Comparison of ENCODE assay signal across 7 mouse cellular contexts in the genomic region with DNA sequence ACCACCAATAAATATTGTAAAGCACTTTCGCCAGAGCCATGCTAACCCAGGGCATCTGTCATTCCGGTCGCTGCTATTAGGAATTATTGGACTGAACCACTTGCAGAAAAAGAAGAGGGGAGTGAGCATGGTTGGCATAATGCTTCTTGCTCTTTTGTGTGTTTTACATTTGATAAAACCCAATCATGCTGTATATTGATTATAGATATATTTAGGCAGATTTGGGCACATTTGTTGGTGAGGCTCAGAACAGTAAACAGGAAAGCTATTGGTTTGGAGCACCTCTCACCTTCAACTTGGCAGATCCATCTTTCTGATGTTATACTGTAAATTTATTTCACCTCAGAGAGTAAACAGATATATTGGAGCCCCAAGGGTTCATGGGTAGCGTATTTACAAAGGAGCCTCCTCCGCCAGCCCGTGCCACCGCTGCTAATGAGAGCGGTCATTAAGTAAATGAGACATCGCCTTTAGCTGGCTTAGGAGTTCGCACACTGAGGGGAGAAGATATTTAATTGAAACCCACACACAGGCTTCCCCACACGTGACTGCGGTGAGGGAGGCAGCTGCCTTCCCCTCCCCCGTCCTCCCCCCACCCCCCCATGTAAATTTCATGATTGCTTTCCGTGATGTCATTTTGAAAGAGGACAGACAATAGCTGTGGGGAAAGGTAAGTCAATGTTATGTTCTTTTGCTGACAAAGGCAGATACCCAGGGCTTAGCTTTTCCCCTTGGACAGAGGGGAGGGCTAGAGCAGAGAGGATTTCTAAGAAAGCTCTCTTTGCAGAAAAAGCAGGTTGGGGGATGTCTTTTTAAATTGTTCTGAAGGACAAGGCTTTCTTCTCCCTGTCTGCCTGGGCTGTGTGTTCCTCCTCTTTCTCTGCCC. TPM values are rescaled to one million over a fixed set of nuclear protein-coding genes. Genes with fewer than 3 reads are reported as not detected.
A peak's percentile ranks its signal among the peaks of the same experiment; 100 is the strongest.
DNase-seq lines count a peak whose midpoint lies in the region; ATAC-seq and TF ChIP-seq lines count a peak whose summit lies in the region.

No protein-coding gene starts in this region.

- ATAC-seq in hindbrain, embryonic 13.5 days (ENCODE audit: low FRiP score) = peak; percentile 85
- peak; percentile 73 for ATAC-seq in midbrain, embryonic 13.5 days
- no peak for ATAC-seq in heart, embryonic 12.5 days (ENCODE audit: insufficient number of reproducible peaks, low FRiP score)

- peak; percentile 52 for DNase-seq in brain, embryonic 18.5 days (ENCODE audit: low read depth, low spot score)
- peak; percentile 81 for DNase-seq in cerebellum, adult 9-11 months
- DNase-seq in kidney, adult 2 months = no peak
- DNase-seq in gastrocnemius, postnatal 10 days = no peak

- H3K27ac ChIP-seq in hindbrain, embryonic 13.5 days = peak overlapping the region; percentile 95
- peak overlapping the region; percentile 95 for H3K27ac ChIP-seq in midbrain, embryonic 13.5 days
- H3K27ac ChIP-seq in kidney, adult 2 months (ENCODE audit: insufficient read depth, low read depth, low read length) = no peak overlapping the region
- no peak overlapping the region for H3K27ac ChIP-seq in heart, embryonic 12.5 days (ENCODE audit: poor library complexity, severe bottlenecking)

- no peaks in the 10 kb centered on the region for H3K27me3 ChIP-seq in hindbrain, embryonic 13.5 days
- H3K27me3 ChIP-seq in midbrain, embryonic 13.5 days = no peaks in the 10 kb centered on the region
- no peaks in the 10 kb centered on the region; the same call in 1 of the 2 replicates for H3K27me3 ChIP-seq in kidney, adult 2 months (replicated peaks; ENCODE audit: control insufficient read depth, insufficient read depth, low read length)
- peaks cover 24% of the 10 kb centered on the region for H3K27me3 ChIP-seq in heart, embryonic 12.5 days (replicated peaks)

- H3K36me3 ChIP-seq in hindbrain, embryonic 13.5 days = no peaks in the 10 kb centered on the region
- no peaks in the 10 kb centered on the region for H3K36me3 ChIP-seq in midbrain, embryonic 13.5 days
- no peaks in the 10 kb centered on the region for H3K36me3 ChIP-seq in kidney, adult 2 months (ENCODE audit: control insufficient read depth, insufficient read depth, low read length)
- no peaks in the 10 kb centered on the region for H3K36me3 ChIP-seq in heart, embryonic 12.5 days

- peak overlapping the region; percentile 78 for H3K9ac ChIP-seq in hindbrain, embryonic 13.5 days
- peak overlapping the region; percentile 84 for H3K9ac ChIP-seq in midbrain, embryonic 13.5 days (replicated peaks)
- H3K9ac ChIP-seq in heart, embryonic 12.5 days = no peak overlapping the region

- peak overlapping the region; percentile 86 for H3K4me2 ChIP-seq in hindbrain, embryonic 13.5 days
- H3K4me2 ChIP-seq in midbrain, embryonic 13.5 days (replicated peaks) = peak overlapping the region; percentile 82
- no peak overlapping the region for H3K4me2 ChIP-seq in heart, embryonic 12.5 days

- H3K4me1 ChIP-seq in hindbrain, embryonic 13.5 days (replicated peaks) = peaks cover 65% of the 10 kb centered on the region
- H3K4me1 ChIP-seq in midbrain, embryonic 13.5 days (replicated peaks) = peaks cover 71% of the 10 kb centered on the region
- no peaks in the 10 kb centered on the region for H3K4me1 ChIP-seq in kidney, adult 2 months (ENCODE audit: control insufficient read depth, insufficient read depth, low read length)
- no peaks in the 10 kb centered on the region for H3K4me1 ChIP-seq in heart, embryonic 12.5 days (replicated peaks)

- WGBS in hindbrain, embryonic 13.5 days = 30% methylated on average over 14 of the region's 14 CpGs
- WGBS in midbrain, embryonic 13.5 days = 21% methylated on average over 14 of the region's 14 CpGs
- 43% methylated on average over 14 of the region's 14 CpGs for WGBS in kidney, adult 2 months
- 60% methylated on average over 14 of the region's 14 CpGs for WGBS in heart, embryonic 12.5 days

- no peaks in the 10 kb centered on the region for H3K9me3 ChIP-seq in hindbrain, embryonic 13.5 days
- no peaks in the 10 kb centered on the region for H3K9me3 ChIP-seq in midbrain, embryonic 13.5 days
- no peaks in the 10 kb centered on the region for H3K9me3 ChIP-seq in heart, embryonic 12.5 days (replicated peaks)

- peak overlapping the region; percentile 65 for H3K4me3 ChIP-seq in hindbrain, embryonic 13.5 days
- H3K4me3 ChIP-seq in midbrain, embryonic 13.5 days (replicated peaks) = peak overlapping the region; percentile 67
- no peak overlapping the region for H3K4me3 ChIP-seq in kidney, adult 2 months (ENCODE audit: insufficient read depth, low read depth, low read length)
- H3K4me3 ChIP-seq in heart, embryonic 12.5 days = no peak overlapping the region

- no peak for TF ChIP-seq CTCF in kidney, adult 2 months (conservative IDR thresholded peaks at IDR 0.05; ENCODE audit: insufficient read depth, insufficient read length, low read depth, low read length)

- TF ChIP-seq POLR2A in kidney, adult 2 months (IDR thresholded peaks at IDR 0.05; ENCODE audit: low read depth, low read length) = no peak

RNA-seq across cellular contexts. Expression of a gene that starts 3.8 kb away (rescaled TPM):
- polyA plus RNA-seq in hindbrain, embryonic 13.5 days (2015; fragmentation: Nextera tagmentation; extraction: Ambion mirVana) = 35.0 and 36.2 TPM in 2 replicates
- polyA plus RNA-seq in midbrain, embryonic 13.5 days (2015; fragmentation: Nextera tagmentation; extraction: Ambion mirVana) = 46.9 and 49.2 TPM in 2 replicates
- 0.08 and 0.13 TPM in 2 replicates for polyA plus RNA-seq in kidney, adult 2 months (2012; rRNA removed)
- polyA plus RNA-seq in heart, embryonic 12.5 days (2016; fragmentation: Nextera tagmentation; extraction: Ambion mirVana) = 0.06 TPM in 1 of 2 replicates, not detected in the other
- total RNA-seq in gastrocnemius, postnatal 10 days (2021) = under 1 TPM in 1 of 2 experiments, not detected in 1; 0.09 TPM

RNA-seq across cellular contexts. Expression of a gene that starts 52.1 kb away (rescaled TPM):
- polyA plus RNA-seq in hindbrain, embryonic 13.5 days (2015; fragmentation: Nextera tagmentation; extraction: Ambion mirVana) = 79.2 and 83.9 TPM in 2 replicates
- 82.3 and 83.9 TPM in 2 replicates for polyA plus RNA-seq in midbrain, embryonic 13.5 days (2015; fragmentation: Nextera tagmentation; extraction: Ambion mirVana)
- 0.12 and 0.27 TPM in 2 replicates for polyA plus RNA-seq in kidney, adult 2 months (2012; rRNA removed)
- polyA plus RNA-seq in heart, embryonic 12.5 days (2016; fragmentation: Nextera tagmentation; extraction: Ambion mirVana) = 7.7 and 9.8 TPM in 2 replicates
- total RNA-seq in gastrocnemius, postnatal 10 days (2021) = not detected

Comparison
In these comparisons a context has a peak if more than half of its experiments do, and no peak if none do; other contexts are left out.
1. DNase-seq: peak in brain, embryonic 18.5 days (single experiment) and cerebellum, adult 9-11 months (single experiment); none in kidney, adult 2 months (single experiment) and gastrocnemius, postnatal 10 days (single experiment).
2. H3K27ac ChIP-seq: peak in hindbrain, embryonic 13.5 days (single experiment) and midbrain, embryonic 13.5 days (single experiment); none in kidney, adult 2 months (single experiment) and heart, embryonic 12.5 days (single experiment).
3. H3K4me3 ChIP-seq: peak in hindbrain, embryonic 13.5 days (single experiment) and midbrain, embryonic 13.5 days (single experiment); none in kidney, adult 2 months (single experiment) and heart, embryonic 12.5 days (single experiment).
4. RNA of a gene that starts 3.8 kb away (polyA plus RNA-seq): 46.9 to 49.2 TPM in midbrain, embryonic 13.5 days and 35.0 to 36.2 TPM in hindbrain, embryonic 13.5 days; 0.08 to 0.13 TPM in kidney, adult 2 months and 0.06 TPM in heart, embryonic 12.5 days; every median in the first group is over 10 times any median in the second.